Mouse (Mus musculus): ENCODE measurements around the gene Mpig6b.

Gene Mpig6b

DNA sequence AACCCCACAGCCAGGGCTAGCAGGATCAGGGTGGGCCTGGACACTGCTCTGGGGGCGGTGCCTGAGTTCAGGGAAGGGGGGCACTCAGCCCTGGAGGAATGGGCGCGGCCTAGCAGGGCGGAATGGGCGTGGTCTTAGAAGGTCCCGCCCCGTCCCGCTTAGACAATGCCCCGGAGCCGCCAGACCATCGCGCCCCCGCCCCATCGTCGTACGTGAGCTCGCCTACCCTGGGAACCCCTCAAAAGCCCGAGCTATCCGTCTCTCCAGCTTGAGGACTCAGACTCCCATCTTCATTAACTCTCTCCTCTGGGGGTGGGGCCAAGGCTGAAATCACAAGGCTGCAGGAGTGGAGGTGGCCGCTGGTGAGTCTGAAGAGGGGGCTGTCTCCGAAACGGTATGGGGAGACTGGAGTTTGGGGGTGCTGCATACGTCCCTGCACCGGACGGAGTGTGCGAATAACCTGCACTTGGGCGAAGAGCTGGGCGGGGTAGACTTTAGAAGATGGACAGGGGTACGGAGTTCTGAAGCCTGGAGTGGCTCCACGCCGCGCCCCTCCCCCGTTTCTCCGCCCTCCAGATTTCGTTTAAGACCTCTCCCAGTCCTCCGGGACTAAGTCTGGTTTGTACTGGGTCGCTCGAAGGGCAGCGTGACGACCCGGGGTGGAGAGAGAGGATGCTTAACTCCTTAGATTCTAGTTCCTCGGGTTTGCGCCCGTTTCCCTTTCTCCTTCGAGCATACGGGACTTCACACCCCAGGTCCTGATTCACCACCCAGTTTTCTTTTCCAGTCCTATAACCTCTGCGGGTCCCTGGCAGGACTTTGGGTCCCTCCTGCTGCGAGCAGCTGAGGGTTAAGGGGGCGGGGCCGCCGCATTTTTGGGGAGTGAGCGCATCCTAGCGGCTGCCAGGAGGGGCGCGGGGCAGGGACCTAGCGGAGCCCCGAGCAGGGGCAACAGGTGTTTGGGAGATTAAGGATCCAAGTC, 6.8 kb downstream of the Mpig6b start, which contains the start of gene Ddah2:
TSS of gene Ddah2 (plus strand) at position 125 of the 982 bp plus-strand sequence.
- DNase-seq = peak; percentile 84

DNA sequence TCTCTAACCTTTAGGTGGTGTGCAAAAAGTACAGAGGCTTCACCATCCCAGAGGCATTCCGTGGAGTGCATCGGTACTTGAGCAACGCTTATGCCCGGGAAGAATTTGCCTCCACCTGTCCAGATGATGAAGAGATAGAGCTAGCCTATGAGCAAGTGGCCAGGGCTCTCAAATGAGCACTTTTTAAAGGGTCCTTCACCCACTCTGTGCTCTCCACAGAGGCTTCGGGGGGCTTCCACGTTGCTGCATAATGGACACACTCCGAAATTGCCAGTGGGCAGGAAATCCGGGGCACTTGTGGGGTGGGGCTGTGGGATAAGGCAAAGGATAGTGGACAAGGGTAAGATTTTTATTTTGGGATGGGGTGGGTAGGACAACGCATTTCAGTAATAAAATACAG, 7.7 kb downstream of the Mpig6b start:
- DNase-seq = peak; percentile 37

GRCm38 (mm10) chr17:35057090-35057489, 8.9 kb downstream of the Mpig6b start:
- no peak for DNase-seq

DNA sequence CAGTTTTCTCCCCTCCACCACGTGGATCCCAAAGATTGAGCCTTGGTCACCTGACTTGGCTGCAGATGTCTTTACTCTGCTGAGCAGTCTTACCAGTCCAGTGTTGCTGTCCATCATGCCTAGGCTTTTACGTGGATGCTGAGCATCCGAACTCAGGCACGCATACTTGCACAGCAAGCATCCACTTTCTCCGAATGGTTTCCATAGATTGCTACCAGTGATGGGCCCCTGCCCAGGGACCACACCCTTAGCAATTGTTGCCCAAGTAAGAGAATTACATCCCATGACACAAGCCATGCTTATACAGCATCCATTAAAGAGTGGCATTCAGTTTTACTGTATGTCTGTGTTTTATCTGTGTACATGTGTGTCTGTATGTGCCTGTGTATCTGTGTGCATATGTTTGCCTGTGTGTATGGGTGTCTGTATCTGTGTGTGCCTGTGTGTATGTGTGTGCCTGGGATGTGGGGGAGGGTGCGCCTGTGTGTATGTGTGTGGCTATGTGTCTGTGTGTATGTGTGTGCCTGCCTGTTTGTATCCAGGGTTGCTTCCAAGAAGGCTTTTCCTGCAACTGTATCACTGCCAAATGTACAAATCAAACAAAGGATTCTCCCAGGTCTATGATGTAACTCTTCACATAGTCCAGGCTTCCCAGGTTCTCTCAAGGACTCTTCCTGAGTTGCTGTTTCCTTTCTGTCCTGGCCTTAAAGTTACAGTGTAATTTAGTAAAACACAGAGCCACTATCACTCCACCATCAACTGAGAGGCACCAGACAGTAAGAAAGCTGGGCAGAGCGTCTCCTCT, 10.1 kb downstream of the Mpig6b start:
- no peak for DNase-seq

GRCm38 (mm10) chr17:35052271-35052798, 13.6 kb downstream of the Mpig6b start:
- DNase-seq = peak; percentile 31

DNA sequence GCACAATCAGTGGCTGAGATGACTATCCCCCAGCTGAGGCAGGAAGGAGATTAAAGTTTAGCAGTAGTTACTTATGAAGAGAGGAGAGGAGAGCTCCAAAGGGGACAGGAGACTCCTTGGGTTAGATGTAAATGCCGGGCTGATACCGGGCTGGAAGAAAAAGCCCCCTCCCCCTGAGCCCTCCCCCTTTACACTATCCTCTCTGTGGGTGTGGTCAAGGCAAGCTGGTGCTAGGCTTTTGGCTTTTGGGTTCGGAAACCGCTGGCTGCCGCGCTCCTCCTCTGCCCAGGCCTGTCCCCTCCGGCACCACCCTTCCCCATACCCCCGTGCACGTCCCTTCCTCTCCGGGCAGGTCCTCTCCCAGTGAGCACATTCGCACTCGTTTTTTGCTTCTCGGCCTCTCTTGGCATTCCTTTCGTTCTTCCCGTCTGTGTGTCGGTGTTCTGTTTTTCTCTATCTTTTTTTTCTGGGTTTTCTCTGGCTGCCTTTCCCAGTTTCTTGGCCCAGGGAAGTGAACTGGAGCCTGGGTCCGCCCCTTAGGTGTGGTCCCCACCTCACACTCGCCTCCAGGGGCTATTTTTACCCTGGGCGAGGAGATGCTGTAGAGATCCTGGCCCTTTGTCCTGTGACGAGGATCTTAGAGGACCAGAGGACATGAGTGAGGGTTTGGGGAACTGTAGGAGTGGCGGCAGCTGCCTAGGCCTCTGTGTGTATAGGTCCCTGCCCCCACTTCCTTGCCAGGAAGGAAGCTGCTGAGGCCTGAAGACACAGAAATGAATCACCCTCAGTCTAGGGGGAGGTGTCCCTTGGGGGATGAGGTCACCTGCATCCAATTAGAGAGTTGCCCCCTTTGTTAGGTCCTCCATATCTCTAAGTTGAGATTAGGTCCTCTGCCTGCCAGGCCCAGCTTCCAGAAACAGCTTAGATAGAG, 14.6 kb downstream of the Mpig6b start:
- peak; percentile 63 for DNase-seq

DNA sequence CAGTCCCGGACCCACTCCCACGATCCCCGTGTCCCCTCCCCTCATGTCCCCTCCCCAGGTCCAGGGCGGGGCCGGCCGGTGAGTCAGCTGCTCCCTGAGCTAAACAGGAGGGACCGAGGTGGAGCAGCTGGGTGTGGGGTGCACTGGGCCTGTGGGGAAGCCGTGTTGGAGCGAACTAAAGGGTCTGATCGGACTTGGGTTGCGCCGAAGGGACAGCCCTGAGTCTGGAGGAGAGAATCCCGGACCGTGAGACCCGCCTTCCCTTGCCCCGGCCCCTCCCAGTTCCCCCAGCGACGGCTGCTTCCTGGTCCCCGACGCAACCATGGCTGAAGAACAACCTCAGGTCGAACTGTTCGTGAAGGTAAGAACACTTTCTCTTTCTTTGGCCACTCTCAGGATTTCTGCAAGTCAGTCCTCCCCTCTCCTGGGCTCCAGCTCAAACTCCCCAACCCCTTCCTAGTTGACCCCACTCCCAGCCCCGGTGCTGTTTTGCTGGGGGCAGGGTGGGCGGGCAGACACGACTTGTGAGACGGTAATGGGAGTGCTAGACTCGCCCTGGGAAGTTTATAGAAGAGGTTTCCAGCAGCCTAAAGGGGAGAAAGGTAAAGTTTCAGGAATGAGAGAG, 15.7 kb downstream of the Mpig6b start:
- peak; percentile 49 for DNase-seq

GRCm38 (mm10) chr17:35049561-35050016, 16.4 kb downstream of the Mpig6b start, which contains the start of gene Clic1:
Gene Clic1 (plus strand): TSS chr17:35049966.
- peak; percentile 38 for DNase-seq

- DNase-seq = no peak
Measured at GRCm38 (mm10) chr17:35048932-35049440, 17.0 kb downstream of the Mpig6b start.

- no peak for DNase-seq
Measured at GRCm38 (mm10) chr17:35048149-35048931, 17.6 kb downstream of the Mpig6b start.

- DNase-seq = no peak
Measured at GRCm38 (mm10) chr17:35047688-35048087, 18.3 kb downstream of the Mpig6b start.

DNA sequence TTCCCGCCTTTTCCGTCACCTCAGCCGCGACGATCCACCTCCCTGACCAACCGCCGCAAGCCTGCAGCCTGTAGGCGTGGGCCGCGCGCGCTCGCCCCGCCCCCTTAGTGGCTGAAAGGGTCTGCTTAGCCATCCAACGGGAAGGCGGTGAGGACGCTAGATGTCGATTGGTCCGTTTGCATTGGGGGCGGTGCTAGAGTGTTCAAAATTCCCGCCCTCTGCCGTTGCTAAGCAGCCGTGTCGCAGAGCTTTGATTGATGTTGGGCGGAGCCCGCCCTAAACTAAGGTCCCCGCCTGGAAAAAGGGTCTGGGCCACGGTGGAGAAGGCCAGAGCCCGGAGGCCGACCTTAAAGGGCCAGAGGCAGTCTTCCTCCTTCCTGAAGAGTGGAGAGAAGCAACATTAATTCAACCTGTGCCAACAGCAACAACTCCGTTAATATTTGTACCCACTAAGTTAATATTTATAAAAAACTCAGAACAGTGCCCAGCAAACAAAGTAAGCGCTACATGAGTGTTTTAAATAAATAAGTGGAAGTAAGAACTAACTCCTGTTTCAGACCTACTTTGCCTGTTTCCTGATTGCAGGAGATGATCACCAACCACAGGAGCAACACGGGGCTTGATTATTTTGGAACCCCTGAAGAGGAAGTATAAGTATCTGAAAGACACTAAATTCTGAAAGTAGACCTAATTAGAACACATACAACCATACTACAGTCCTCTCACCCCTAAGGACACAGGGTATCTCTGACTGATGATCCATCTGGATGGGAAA, 19.1 kb downstream of the Mpig6b start, which contains the start of gene Msh5:
TSS of gene Msh5 (minus strand) at position 65 of the 775 bp plus-strand sequence.
- peak; percentile 97 for DNase-seq

DNA sequence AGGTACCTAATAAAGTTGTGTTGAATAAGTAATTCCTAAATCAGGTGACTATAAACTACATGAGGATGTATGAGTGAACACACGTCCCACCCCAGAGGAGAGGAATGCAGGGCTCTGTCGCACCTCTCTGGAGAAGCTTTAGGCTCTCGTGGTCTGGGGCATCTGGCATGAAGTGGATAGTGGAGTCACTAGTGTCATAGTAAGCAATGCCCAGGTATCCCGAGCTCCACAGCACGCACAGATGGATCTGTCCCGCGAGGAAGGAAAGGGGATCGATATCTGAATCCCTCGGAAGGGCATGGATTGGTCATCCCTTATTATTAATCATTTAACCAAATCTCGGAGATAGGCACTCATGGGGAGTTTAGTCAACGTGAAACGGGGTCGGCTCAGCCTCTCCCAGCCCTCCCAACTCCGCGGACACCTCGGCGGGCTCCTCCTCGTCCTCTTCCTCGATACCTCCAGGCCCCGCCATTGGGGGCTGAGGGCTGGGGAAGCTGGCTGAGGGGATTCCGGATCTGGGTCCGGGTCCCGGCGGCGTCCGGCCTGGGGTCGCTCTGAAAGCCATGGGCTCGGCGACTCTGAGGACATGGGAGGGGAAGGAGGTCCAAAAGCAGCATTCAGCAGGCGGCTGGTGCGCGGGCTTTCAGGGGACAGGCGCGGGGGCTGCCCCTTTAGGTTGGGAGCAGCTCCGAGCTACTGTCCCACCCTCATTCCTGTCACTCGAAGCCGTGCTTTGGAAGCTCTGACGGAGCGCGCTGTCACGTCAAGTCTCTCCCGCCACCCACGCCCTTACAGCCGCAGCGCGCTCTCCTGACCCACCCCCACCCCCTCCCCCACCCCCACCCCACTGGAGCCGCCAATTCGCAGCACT, 19.9 kb downstream of the Mpig6b start:
- DNase-seq = no peak

DNA sequence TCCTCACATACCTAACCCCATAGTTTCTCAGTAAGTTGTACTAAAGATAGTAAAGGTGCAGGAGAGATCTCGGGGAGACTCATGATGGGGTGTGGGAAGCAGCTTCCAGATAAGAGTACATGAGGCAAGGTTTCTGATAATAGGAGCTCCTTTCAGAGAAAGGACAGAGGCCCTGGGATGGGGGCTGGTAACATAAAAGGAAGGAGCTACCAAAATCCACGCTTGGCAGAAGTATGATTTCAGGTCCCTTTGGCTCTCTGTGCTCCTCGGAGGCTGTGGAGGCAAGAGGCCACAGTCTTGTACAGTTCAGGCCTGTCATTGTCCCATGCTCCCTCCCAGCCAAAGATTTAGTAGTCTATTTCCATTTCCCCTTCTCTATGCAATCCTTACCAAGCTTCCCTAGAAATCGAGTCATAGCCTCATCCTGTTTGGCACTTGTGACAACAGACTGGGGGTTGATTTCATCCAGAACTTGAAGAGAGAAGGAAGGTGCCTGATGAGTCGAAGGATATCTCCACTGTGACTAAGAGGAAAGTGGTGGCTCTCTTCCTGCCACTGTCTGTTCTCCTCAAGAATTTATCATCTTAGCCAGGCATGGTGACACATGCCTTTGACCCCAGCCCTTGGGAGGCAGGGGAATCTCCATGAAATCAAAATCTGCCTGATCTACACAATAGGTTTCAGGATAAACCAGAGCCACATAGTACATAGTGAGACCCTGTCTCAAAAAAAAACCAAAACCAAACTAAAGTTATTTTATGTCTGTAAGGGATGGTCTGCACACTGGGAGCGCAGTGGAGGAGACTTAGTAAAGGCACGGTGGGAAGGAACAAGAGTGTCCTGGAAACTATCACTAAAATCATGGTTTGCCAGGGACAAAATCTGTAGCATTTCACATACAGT, 20.8 kb downstream of the Mpig6b start:
- no peak for DNase-seq

GRCm38 (mm10) chr17:35043794-35044193, 22.2 kb downstream of the Mpig6b start:
- no peak for DNase-seq

DNA sequence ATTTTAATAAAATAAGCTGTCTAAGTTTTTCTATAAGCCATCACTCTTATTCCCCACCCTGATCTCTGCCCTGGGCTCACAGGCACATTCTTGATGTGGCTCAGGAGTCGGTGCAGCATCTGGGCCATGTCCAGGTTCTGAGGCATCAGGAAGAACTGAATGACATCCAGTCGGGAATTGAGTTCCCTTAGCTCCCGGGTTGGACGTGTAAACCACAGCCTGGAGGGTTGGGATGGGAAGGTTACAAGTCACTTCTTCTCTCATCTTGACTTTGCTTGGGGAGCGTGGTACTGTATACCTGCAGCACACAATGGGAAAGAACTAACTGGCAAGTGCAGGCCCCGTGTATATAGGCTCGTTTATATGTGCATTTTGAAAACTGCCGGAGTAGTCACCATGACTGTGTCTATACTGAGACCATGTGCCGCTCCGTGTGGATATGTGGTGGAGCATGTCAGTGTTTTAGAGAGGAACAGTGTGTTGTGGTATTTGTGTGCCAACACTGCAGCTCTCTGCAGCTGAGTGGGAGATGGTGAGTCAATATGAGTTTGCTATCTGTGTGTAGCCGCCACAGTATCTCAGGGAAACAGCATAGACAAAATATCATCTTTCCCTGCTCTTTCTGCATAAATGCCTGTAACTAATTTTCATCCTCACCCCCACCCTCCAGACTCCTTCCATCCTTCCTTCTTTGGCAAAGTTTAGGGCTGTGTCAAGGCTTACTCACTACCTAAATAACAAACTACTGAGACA, 26.7 kb downstream of the Mpig6b start:
- DNase-seq = no peak

DNA sequence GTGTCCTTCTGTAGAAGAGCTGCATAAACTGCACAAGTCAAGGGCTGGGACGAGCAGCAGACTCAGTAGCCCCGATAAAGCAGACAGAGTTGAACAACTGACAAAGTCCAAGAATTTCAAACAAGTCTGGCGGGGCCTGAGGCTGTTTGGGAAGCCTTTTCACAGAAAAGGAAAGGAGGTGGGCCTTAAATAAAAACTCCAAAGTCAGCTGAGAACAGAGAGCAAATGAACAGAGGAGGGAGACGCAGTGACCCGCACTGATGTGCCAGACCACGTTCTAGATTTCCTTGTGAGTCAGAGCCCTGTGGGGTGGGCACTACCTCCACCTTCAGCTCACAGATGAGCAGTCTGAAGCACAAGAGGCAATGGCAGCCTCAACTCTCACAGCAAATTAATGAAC, 31.1 kb downstream of the Mpig6b start:
- DNase-seq = no peak

Measured in cerebellum, adult 11-12 months (tissue).